Mouse (Mus musculus) limb, embryonic 10.5 days (tissue): ENCODE measurements at regions not wholly inside any gene's neighbourhood (a gene's known extent, or its start where the extent isn't known, plus 50 kb on each side); places are given as distances from the start of the nearest gene placed in this dataset.

ENCODE experiments used
- DNase-seq: peaks from one replicate; pipeline ENCODE4 v3.0.0-alpha.2; 2017; ENCODE audit warnings: low spot score
- H3K27ac ChIP-seq: fragments of 300-500 bp; sonication (generic); 2 replicates; pipeline ENCODE4 v1.5.1; 2016; ENCODE audit warnings: mild to moderate bottlenecking
- H3K27me3 ChIP-seq: fragments of 300-500 bp; sonication (generic); 2 replicates; pipeline ENCODE4 v1.6.1; 2016; ENCODE audit warnings: low read depth, mild to moderate bottlenecking; ENCODE audit not compliant: poor library complexity, severe bottlenecking
- H3K36me3 ChIP-seq: fragments of 300-500 bp; sonication (generic); 2 replicates; pipeline ENCODE4 v1.6.1; 2016; ENCODE audit warnings: mild to moderate bottlenecking, moderate library complexity
- H3K4me1 ChIP-seq: fragments of 300-500 bp; sonication (generic); 2 replicates; pipeline ENCODE4 v1.6.1; 2016
- H3K4me3 ChIP-seq: fragments of 300-500 bp; sonication (generic); 2 replicates; pipeline ENCODE4 v1.5.1; 2016; ENCODE audit warnings: mild to moderate bottlenecking, moderate library complexity
- H3K9me3 ChIP-seq: fragments of 300-500 bp; sonication (generic); replicated peaks from 2 replicates; pipeline ENCODE4 v1.6.1; 2016; ENCODE audit warnings: mild to moderate bottlenecking
- WGBS: fragments of 180-500 bp; shearing (Covaris S2); methylation state at CpG from one replicate; pipeline ENCODE4 v1.1.7; 2016; 5-methylcytosine and 5-hydroxymethylcytosine counted together

GRCm38 (mm10) chr2:172660916-172661315 is 111.5 kb downstream of the Tfap2c start:
- under 1% methylated on average over 7 of the region's 7 CpGs for WGBS
- Histone ChIP-seq H3K9me3 (no peaks in the 10 kb centered on the region; the same call in 1 of the 2 replicates), H3K36me3 (no peaks in the 10 kb centered on the region), H3K4me1 (peaks cover 52% of the 10 kb centered on the region), H3K27ac (peak overlapping the region; percentile 84), H3K27me3 (peaks cover 12% of the 10 kb centered on the region), H3K4me3 (peak overlapping the region; percentile 18; the same call in 1 of the 2 replicates)
- peak; percentile 89 for DNase-seq

DNA sequence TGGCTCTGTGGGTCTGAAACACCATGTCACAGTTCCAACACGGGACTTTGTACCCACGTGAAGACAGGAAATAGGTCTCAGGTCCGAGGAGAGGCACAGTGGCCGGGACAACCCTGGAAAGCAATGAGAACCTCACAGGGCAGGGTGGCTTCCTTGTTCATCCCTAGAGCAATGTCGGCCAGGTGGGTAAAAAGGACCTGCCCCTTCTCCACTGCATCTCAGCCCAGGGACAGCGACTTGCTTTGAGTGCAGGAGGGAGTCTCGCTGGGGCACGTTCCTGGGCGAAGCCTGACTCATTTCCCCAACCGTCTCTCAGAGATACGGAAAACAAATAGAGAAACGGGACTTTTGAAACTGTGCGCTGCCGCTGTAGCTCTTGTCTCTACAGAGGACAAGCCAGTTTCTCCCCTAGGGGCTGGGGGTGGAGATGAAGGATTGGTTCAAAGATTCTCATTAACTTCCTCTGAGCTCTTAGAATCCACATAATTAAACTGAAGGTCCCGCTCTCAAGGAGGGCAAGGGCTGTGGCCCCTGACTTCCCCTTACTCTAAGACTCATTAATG is 112.1 kb downstream of the Tfap2c start:
- peaks cover 12% of the 10 kb centered on the region for H3K27me3 ChIP-seq
- no peaks in the 10 kb centered on the region for H3K36me3 ChIP-seq
- WGBS: 2% methylated on average over 15 of the region's 15 CpGs
- peak; percentile 62 for DNase-seq
- no peaks in the 10 kb centered on the region; the same call in 1 of the 2 replicates for H3K9me3 ChIP-seq
- peak overlapping the region; percentile 84 for H3K27ac ChIP-seq
- peak overlapping the region; percentile 18 for H3K4me3 ChIP-seq
- H3K4me1 ChIP-seq: peaks cover 52% of the 10 kb centered on the region

GRCm38 (mm10) chr2:172662165-172662564 is 112.8 kb downstream of the Tfap2c start:
- 38% methylated on average over 11 of the region's 11 CpGs for WGBS
- 0 out of 2 replicates have a peak overlapping the region, but pooled peaks have one; percentile 18 for H3K4me3 ChIP-seq
- H3K27me3 ChIP-seq: peaks cover 12% of the 10 kb centered on the region
- H3K36me3 ChIP-seq: no peaks in the 10 kb centered on the region
- no peaks in the 10 kb centered on the region; the same call in 1 of the 2 replicates for H3K9me3 ChIP-seq
- peak overlapping the region; percentile 84 for H3K27ac ChIP-seq
- no peak for DNase-seq
- peaks cover 45% of the 10 kb centered on the region for H3K4me1 ChIP-seq

DNA sequence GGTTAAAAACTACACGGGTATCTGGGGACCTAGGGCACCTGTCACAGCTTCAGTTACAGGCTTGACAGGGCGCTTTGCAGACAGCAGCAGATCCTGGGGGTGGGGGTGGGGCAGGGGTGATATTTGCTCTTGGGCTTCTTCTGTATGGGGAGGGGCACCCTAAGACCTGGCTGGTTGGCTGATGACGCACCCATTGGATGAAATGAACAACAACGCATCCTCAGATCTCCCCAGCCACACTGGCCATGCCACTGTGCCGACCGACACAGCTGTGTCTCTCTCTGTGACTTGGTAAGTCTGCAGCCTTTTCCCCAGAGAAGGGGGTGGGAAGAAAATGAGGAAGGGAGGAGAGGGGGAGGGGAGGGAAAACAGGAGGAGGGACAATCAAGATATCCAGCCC is 114.3 kb downstream of the Tfap2c start:
- H3K27me3 ChIP-seq: peaks cover 12% of the 10 kb centered on the region
- 1% methylated on average over 6 of the region's 6 CpGs for WGBS
- H3K9me3 ChIP-seq: no peaks in the 10 kb centered on the region
- H3K4me3 ChIP-seq: peak overlapping the region; percentile 29
- H3K27ac ChIP-seq: peak overlapping the region; percentile 58
- no peaks in the 10 kb centered on the region for H3K36me3 ChIP-seq
- no peak for DNase-seq
- H3K4me1 ChIP-seq: peaks cover 45% of the 10 kb centered on the region

- 17% methylated on average over 2 of the region's 2 CpGs for WGBS
- DNase-seq: no peak
- no peak overlapping the region for H3K27ac ChIP-seq
- H3K9me3 ChIP-seq: no peaks in the 10 kb centered on the region
- peaks cover 47% of the 10 kb centered on the region for H3K4me1 ChIP-seq
- H3K36me3 ChIP-seq: no peaks in the 10 kb centered on the region
- no peak overlapping the region for H3K4me3 ChIP-seq
- peaks cover 32% of the 10 kb centered on the region for H3K27me3 ChIP-seq
Measured at GRCm38 (mm10) chr2:172673081-172673480, 123.7 kb downstream of the Tfap2c start.

- WGBS: 69% methylated on average over 8 of the region's 8 CpGs
- Histone ChIP-seq H3K36me3 (no peaks in the 10 kb centered on the region), H3K4me3 (0 out of 2 replicates have a peak overlapping the region, but pooled peaks have one; percentile 4), H3K4me1 (peaks cover 47% of the 10 kb centered on the region), H3K27me3 (peaks cover 29% of the 10 kb centered on the region), H3K27ac (peak overlapping the region; percentile 62; the same call in 1 of the 2 replicates), H3K9me3 (no peaks in the 10 kb centered on the region)
- DNase-seq: no peak
Measured at GRCm38 (mm10) chr2:172674641-172675040, 125.2 kb downstream of the Tfap2c start.

DNA sequence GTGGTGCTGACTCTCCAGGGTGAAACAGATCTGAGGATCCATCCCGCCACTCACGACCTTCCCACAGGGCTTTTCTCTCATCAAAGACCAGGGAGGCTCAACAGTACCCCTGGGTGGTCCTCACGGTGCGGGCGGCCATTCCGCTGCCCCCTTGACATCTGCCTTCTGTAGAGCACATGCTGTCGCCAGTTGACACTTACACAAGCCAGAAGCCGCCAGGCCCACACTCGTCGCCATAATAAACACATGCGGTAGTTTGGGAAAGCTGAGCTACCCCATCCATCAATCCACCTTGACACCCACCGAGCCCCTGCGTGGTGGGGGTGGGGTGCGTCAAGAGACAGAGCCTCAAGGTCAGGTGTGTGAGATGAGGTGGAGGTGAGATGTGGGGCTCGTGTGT is 125.7 kb downstream of the Tfap2c start:
- Histone ChIP-seq H3K27ac (peak overlapping the region; percentile 62; the same call in 1 of the 2 replicates), H3K4me1 (peaks cover 47% of the 10 kb centered on the region), H3K27me3 (peaks cover 28% of the 10 kb centered on the region), H3K9me3 (no peaks in the 10 kb centered on the region), H3K36me3 (no peaks in the 10 kb centered on the region), H3K4me3 (0 out of 2 replicates have a peak overlapping the region, but pooled peaks have one; percentile 4)
- 24% methylated on average over 15 of the region's 15 CpGs for WGBS
- DNase-seq: peak; percentile 77

- 63% methylated on average over 1 of the region's 1 CpGs for WGBS
- Histone ChIP-seq H3K9me3 (no peaks in the 10 kb centered on the region), H3K36me3 (no peaks in the 10 kb centered on the region), H3K27me3 (no peaks in the 10 kb centered on the region), H3K4me1 (peaks cover 22% of the 10 kb centered on the region), H3K27ac (no peak overlapping the region), H3K4me3 (no peak overlapping the region)
- no peak for DNase-seq
Measured at GRCm38 (mm10) chr2:172690196-172690595, 140.8 kb downstream of the Tfap2c start.

GRCm38 (mm10) chr2:172690931-172691651 is 141.7 kb downstream of the Tfap2c start:
- no peak for DNase-seq
- H3K27me3 ChIP-seq: no peaks in the 10 kb centered on the region
- 48% methylated on average over 9 of the region's 9 CpGs for WGBS

DNA sequence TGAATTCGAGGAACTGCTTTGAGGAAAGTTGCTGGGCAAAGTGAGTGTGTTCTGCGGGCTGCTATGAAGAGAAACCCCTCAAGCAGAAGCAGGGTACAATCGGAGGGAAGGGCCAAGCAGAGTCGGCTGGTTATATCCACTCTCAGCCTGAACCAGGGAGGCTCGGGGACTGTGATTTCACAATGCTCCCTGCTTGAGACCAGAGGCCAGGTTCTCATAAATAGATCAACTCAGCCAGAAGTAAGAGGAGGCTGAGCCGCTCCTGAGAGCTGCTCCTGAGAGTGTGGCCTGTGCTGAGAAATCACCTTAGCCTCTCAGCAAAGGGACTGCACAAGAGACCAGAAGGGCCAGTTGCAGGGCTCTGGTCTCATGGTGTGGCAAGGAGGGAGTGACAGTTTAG is 149.6 kb downstream of the Tfap2c start:
- peak overlapping the region; percentile 53; the same call in 1 of the 2 replicates for H3K27ac ChIP-seq
- WGBS: 73% methylated on average over 6 of the region's 6 CpGs

More at GRCm38 (mm10) chr2:172690931-172691651, 141.7 kb downstream of the Tfap2c start:
- H3K4me1 ChIP-seq: peaks cover 18% of the 10 kb centered on the region
- no peaks in the 10 kb centered on the region for H3K36me3 ChIP-seq
- no peak overlapping the region for H3K4me3 ChIP-seq
- no peaks in the 10 kb centered on the region for H3K9me3 ChIP-seq
- peak overlapping the region; percentile 46; the same call in 1 of the 2 replicates for H3K27ac ChIP-seq

GRCm38 (mm10) chr2:172699654-172700053 is 150.3 kb downstream of the Tfap2c start:
- Histone ChIP-seq H3K9me3 (no peaks in the 10 kb centered on the region), H3K27ac (0 out of 2 replicates have a peak overlapping the region, but pooled peaks have one; percentile 53), H3K4me3 (no peak overlapping the region), H3K27me3 (no peaks in the 10 kb centered on the region), H3K36me3 (no peaks in the 10 kb centered on the region), H3K4me1 (peaks cover 31% of the 10 kb centered on the region)
- WGBS: 85% methylated on average over 4 of the region's 4 CpGs
- no peak for DNase-seq

More for the DNA sequence above, 149.6 kb downstream of the Tfap2c start:
- H3K36me3 ChIP-seq: no peaks in the 10 kb centered on the region
- H3K27me3 ChIP-seq: no peaks in the 10 kb centered on the region
- no peak for DNase-seq
- no peak overlapping the region for H3K4me3 ChIP-seq
- peaks cover 31% of the 10 kb centered on the region for H3K4me1 ChIP-seq
- H3K9me3 ChIP-seq: no peaks in the 10 kb centered on the region

- Histone ChIP-seq H3K27ac (no peak overlapping the region), H3K36me3 (no peaks in the 10 kb centered on the region), H3K9me3 (no peaks in the 10 kb centered on the region), H3K27me3 (peaks cover 9% of the 10 kb centered on the region), H3K4me1 (peaks cover 4% of the 10 kb centered on the region; the same call in 1 of the 2 replicates), H3K4me3 (no peak overlapping the region)
- DNase-seq: no peak
- WGBS: 85% methylated on average over 4 of the region's 4 CpGs
Measured at GRCm38 (mm10) chr2:172710641-172711040, 161.2 kb downstream of the Tfap2c start.

GRCm38 (mm10) chr2:172726701-172727100 is 177.3 kb downstream of the Tfap2c start:
- peak; percentile 49 for DNase-seq
- Histone ChIP-seq H3K27me3 (peaks cover 52% of the 10 kb centered on the region), H3K9me3 (no peaks in the 10 kb centered on the region), H3K27ac (peak overlapping the region; percentile 66), H3K4me3 (peak overlapping the region; percentile 53), H3K36me3 (no peaks in the 10 kb centered on the region), H3K4me1 (peaks cover 50% of the 10 kb centered on the region)
- WGBS: 6% methylated on average over 13 of the region's 13 CpGs
